Mouse (Mus musculus) heart, embryonic 16.5 days (tissue): Measurements from ENCODE around the gene Gm13030. TPM values are rescaled to one million over a fixed set of nuclear protein-coding genes. Genes with fewer than 3 reads are reported as not detected.
"Not testable (repeated sequence)": the region's sequence is repeated elsewhere in the genome, so short reads cannot be mapped to it uniquely, and the experiment has no call there.

ENCODE experiments used
- ATAC-seq: fragments of 200-750 bp; cut with Nextera tagmentation; replicated peaks from 2 replicates; pipeline ENCODE4 v1.8.0; 2017; ENCODE audit warnings: moderate number of reproducible peaks; ENCODE audit not compliant: insufficient read depth, low FRiP score; ENCODE audit errors: extremely low read depth
- H3K27ac ChIP-seq: fragments of 300-500 bp; sonication (generic); 2 replicates; pipeline ENCODE4 v1.5.1; 2014; ENCODE audit warnings: mild to moderate bottlenecking, low read length, control low read depth, moderate library complexity
- H3K27me3 ChIP-seq: fragments of 300-500 bp; sonication (generic); 2 replicates; pipeline ENCODE4 v1.6.1; 2014; ENCODE audit warnings: low read length, mixed read lengths; ENCODE audit not compliant: control insufficient read depth, insufficient read depth
- H3K36me3 ChIP-seq: fragments of 300-500 bp; sonication (generic); 2 replicates; pipeline ENCODE4 v1.6.1; 2014; ENCODE audit not compliant: control insufficient read depth, insufficient read depth
- H3K4me1 ChIP-seq: fragments of 300-500 bp; sonication (generic); 2 replicates; pipeline ENCODE4 v1.6.1; 2014; ENCODE audit warnings: low read length, mixed read lengths; ENCODE audit not compliant: control insufficient read depth, insufficient read depth
- H3K4me2 ChIP-seq: fragments of 300-500 bp; sonication (generic); 2 replicates; pipeline ENCODE4 v1.6.1; 2014; ENCODE audit warnings: low read depth, mild to moderate bottlenecking, control low read depth, low read length
- H3K4me3 ChIP-seq: fragments of 300-500 bp; sonication (generic); 2 replicates; pipeline ENCODE4 v1.5.1; 2014; ENCODE audit warnings: mild to moderate bottlenecking, control low read depth, low read length
- H3K9ac ChIP-seq: fragments of 300-500 bp; sonication (generic); 2 replicates; pipeline ENCODE4 v1.6.1; 2014; ENCODE audit warnings: low read length, control low read depth
- H3K9me3 ChIP-seq: fragments of 300-500 bp; sonication (generic); replicated peaks from 2 replicates; pipeline ENCODE4 v1.6.1; 2016; ENCODE audit warnings: low read length; ENCODE audit not compliant: control insufficient read depth
- whole genome bisulfite sequencing: fragments of 180-500 bp; shearing (Covaris S2); extraction: QIAGEN DNeasy Blood & Tissue Kit; methylation state at CpG from one replicate; pipeline ENCODE4 v1.1.7; 2014; 5-methylcytosine and 5-hydroxymethylcytosine counted together
- polyA plus RNA-seq: library from polyadenylated mRNA; unstranded; fragments of >200 nt; fragmentation: Nextera tagmentation; extraction: Ambion mirVana; gene quantifications from 2 replicates; pipeline ENCODE4 v1.2.1, GENCODE M21; 2015

Gene Gm13030
- polyA plus RNA-seq, 1 experiment from 2014 or later: not detected

GRCm38 (mm10) chr4:138893789-138894188 lies 20.0 kb upstream of the Gm13030 start:
- 84% methylated on average over 11 of the region's 11 CpGs for WGBS
- H3K36me3 ChIP-seq: peaks cover 16% of the 10 kb centered on the region
- not testable (repeated sequence) for H3K4me3 ChIP-seq, H3K27me3 ChIP-seq, H3K4me2 ChIP-seq, ATAC-seq, H3K9me3 ChIP-seq, H3K9ac ChIP-seq, H3K27ac ChIP-seq, H3K4me1 ChIP-seq

GRCm38 (mm10) chr4:138892655-138893054 lies 18.9 kb upstream of the Gm13030 start:
- Histone ChIP-seq H3K36me3 (peaks cover 14% of the 10 kb centered on the region), H3K9me3 (no peaks in the 10 kb centered on the region), H3K4me1 (no peaks in the 10 kb centered on the region), H3K27ac (no peak overlapping the region), H3K9ac (no peak overlapping the region), H3K4me3 (no peak overlapping the region), H3K4me2 (no peak overlapping the region), H3K27me3 (no peaks in the 10 kb centered on the region)
- ATAC-seq: no peak
- WGBS: 78% methylated on average over 6 of the region's 6 CpGs

GRCm38 (mm10) chr4:138889635-138890034 lies 15.9 kb upstream of the Gm13030 start:
- ATAC-seq: no peak
- Histone ChIP-seq H3K9me3 (no peaks in the 10 kb centered on the region), H3K36me3 (0 out of 2 replicates have a peak, but pooled peaks cover 3% of the 10 kb centered on the region), H3K4me1 (no peaks in the 10 kb centered on the region), H3K27ac (no peak overlapping the region), H3K4me2 (no peak overlapping the region), H3K9ac (no peak overlapping the region), H3K27me3 (no peaks in the 10 kb centered on the region; the same call in 1 of the 2 replicates), H3K4me3 (no peak overlapping the region)
- WGBS: 67% methylated on average over 8 of the region's 8 CpGs

- no peaks in the 10 kb centered on the region; the same call in 1 of the 2 replicates for H3K27me3 ChIP-seq
- no peak overlapping the region for H3K9ac ChIP-seq
- WGBS: 62% methylated on average over 7 of the region's 7 CpGs
- 0 out of 2 replicates have a peak, but pooled peaks cover 3% of the 10 kb centered on the region for H3K36me3 ChIP-seq
- H3K9me3 ChIP-seq: no peaks in the 10 kb centered on the region
- no peak for ATAC-seq
- H3K4me1 ChIP-seq: no peaks in the 10 kb centered on the region
- H3K4me2 ChIP-seq: no peak overlapping the region
- H3K27ac ChIP-seq: no peak overlapping the region
- no peak overlapping the region for H3K4me3 ChIP-seq
These were observed 15.4 kb upstream of the Gm13030 start for GRCm38 (mm10) chr4:138889165-138889564.

GRCm38 (mm10) chr4:138884261-138884660 lies 10.5 kb upstream of the Gm13030 start:
- Histone ChIP-seq H3K27me3 (peaks cover 12% of the 10 kb centered on the region), H3K36me3 (no peaks in the 10 kb centered on the region), H3K4me2 (no peak overlapping the region), H3K9me3 (no peaks in the 10 kb centered on the region), H3K4me1 (no peaks in the 10 kb centered on the region), H3K9ac (no peak overlapping the region), H3K27ac (no peak overlapping the region), H3K4me3 (no peak overlapping the region)
- 14% methylated on average over 6 of the region's 6 CpGs for WGBS
- ATAC-seq: no peak

- peaks cover 12% of the 10 kb centered on the region for H3K27me3 ChIP-seq
- ATAC-seq: no peak
- H3K9ac ChIP-seq: no peak overlapping the region
- H3K4me1 ChIP-seq: no peaks in the 10 kb centered on the region
- no peak overlapping the region for H3K4me3 ChIP-seq
- no peaks in the 10 kb centered on the region for H3K36me3 ChIP-seq
- no peak overlapping the region for H3K27ac ChIP-seq
- H3K4me2 ChIP-seq: no peak overlapping the region; the same call in 1 of the 2 replicates
- WGBS: 12% methylated on average over 16 of the region's 16 CpGs
- H3K9me3 ChIP-seq: no peaks in the 10 kb centered on the region
These were observed 8.4 kb upstream of the Gm13030 start for GRCm38 (mm10) chr4:138882179-138882578.

GRCm38 (mm10) chr4:138880811-138881584 lies 7.2 kb upstream of the Gm13030 start:
- Histone ChIP-seq H3K27ac (no peak overlapping the region), H3K9ac (no peak overlapping the region), H3K4me1 (no peaks in the 10 kb centered on the region), H3K4me3 (no peak overlapping the region), H3K4me2 (no peak overlapping the region), H3K27me3 (peaks cover 12% of the 10 kb centered on the region), H3K36me3 (no peaks in the 10 kb centered on the region), H3K9me3 (no peaks in the 10 kb centered on the region)
- WGBS: 64% methylated on average over 7 of the region's 7 CpGs
- ATAC-seq: no peak

- Histone ChIP-seq H3K9me3 (no peaks in the 10 kb centered on the region), H3K36me3 (no peaks in the 10 kb centered on the region), H3K4me2 (no peak overlapping the region), H3K4me3 (no peak overlapping the region), H3K4me1 (no peaks in the 10 kb centered on the region), H3K9ac (no peak overlapping the region), H3K27ac (no peak overlapping the region), H3K27me3 (peaks cover 12% of the 10 kb centered on the region)
- no peak for ATAC-seq
- 83% methylated on average over 11 of the region's 11 CpGs for WGBS
These were observed 6.0 kb upstream of the Gm13030 start for GRCm38 (mm10) chr4:138879808-138880207.

- Histone ChIP-seq H3K36me3 (no peaks in the 10 kb centered on the region), H3K27ac (no peak overlapping the region), H3K27me3 (peaks cover 12% of the 10 kb centered on the region), H3K9ac (no peak overlapping the region), H3K4me3 (no peak overlapping the region), H3K9me3 (no peaks in the 10 kb centered on the region), H3K4me2 (no peak overlapping the region), H3K4me1 (no peaks in the 10 kb centered on the region)
- ATAC-seq: 0 out of 2 replicates have a peak, but pooled peaks have one; percentile 32
- 34% methylated on average over 8 of the region's 8 CpGs for WGBS
These were observed 5.0 kb upstream of the Gm13030 start for GRCm38 (mm10) chr4:138878783-138879182.
